Mouse (Mus musculus): ENCODE results near the gene Chdh.

Gene Chdh

GRCm38 (mm10) chr14:30008733-30009575 is at the start of gene Chdh, which contains the start of gene Il17rb:
Gene Chdh (plus strand): TSS chr14:30009023.
Gene Il17rb (minus strand): TSS chr14:30008896.
- peak; percentile 70 for DNase-seq (ENCODE audit: low spot score)

- no peak for DNase-seq (ENCODE audit: low spot score)
Observed at GRCm38 (mm10) chr14:29967611-29968010, 41.2 kb upstream of the Chdh start.

- DNase-seq (ENCODE audit: low spot score) = peak; percentile 98
Observed at GRCm38 (mm10) chr14:29968075-29968821, 40.6 kb upstream of the Chdh start, which contains the start of gene Selenok. Gene Selenok (plus strand): TSS chr14:29968308.

- DNase-seq (ENCODE audit: low spot score) = no peak
Observed at GRCm38 (mm10) chr14:29971446-29971845, 37.4 kb upstream of the Chdh start.

GRCm38 (mm10) chr14:29971993-29972392 is 36.8 kb upstream of the Chdh start:
- DNase-seq (ENCODE audit: low spot score) = no peak

GRCm38 (mm10) chr14:29976927-29977326 is 31.9 kb upstream of the Chdh start:
- DNase-seq (ENCODE audit: low spot score) = no peak

- peak; percentile 92 for DNase-seq (ENCODE audit: low spot score)
Observed at GRCm38 (mm10) chr14:29978254-29979204, 30.3 kb upstream of the Chdh start, which contains the start of gene Actr8. Gene Actr8 (plus strand): TSS chr14:29978337.

GRCm38 (mm10) chr14:29980447-29981205 is 28.2 kb upstream of the Chdh start:
- DNase-seq (ENCODE audit: low spot score) = peak; percentile 38

- DNase-seq (ENCODE audit: low spot score) = no peak
Observed at GRCm38 (mm10) chr14:29986096-29986495, 22.7 kb upstream of the Chdh start.

GRCm38 (mm10) chr14:29987276-29987675 is 21.5 kb upstream of the Chdh start:
- no peak for DNase-seq (ENCODE audit: low spot score)

- DNase-seq (ENCODE audit: low spot score) = no peak
Observed at GRCm38 (mm10) chr14:29987739-29988138, 21.1 kb upstream of the Chdh start.

- DNase-seq (ENCODE audit: low spot score) = no peak
Observed at GRCm38 (mm10) chr14:29988337-29988736, 20.5 kb upstream of the Chdh start.

GRCm38 (mm10) chr14:29994976-29995375 is 13.8 kb upstream of the Chdh start:
- DNase-seq (ENCODE audit: low spot score) = no peak

- DNase-seq (ENCODE audit: low spot score) = no peak
Observed at GRCm38 (mm10) chr14:29996000-29996751, 12.6 kb upstream of the Chdh start.

- DNase-seq (ENCODE audit: low spot score) = no peak
Observed at GRCm38 (mm10) chr14:29997345-29997744, 11.5 kb upstream of the Chdh start.

- DNase-seq (ENCODE audit: low spot score) = no peak
Observed at GRCm38 (mm10) chr14:29998747-29999474, 9.9 kb upstream of the Chdh start.

GRCm38 (mm10) chr14:29999475-29999811 is 9.4 kb upstream of the Chdh start:
- DNase-seq (ENCODE audit: low spot score) = no peak

- peak; percentile 56 for DNase-seq (ENCODE audit: low spot score)
Observed at GRCm38 (mm10) chr14:30009864-30010560, 1.2 kb downstream of the Chdh start.

All from MN1 (cell line).